Comparison of ENCODE assay signal across 8 mouse cellular contexts in genomic region chr12:111814769-111815762, GRCm38 (mm10). TPM values are rescaled to one million over a fixed set of nuclear protein-coding genes. Genes with fewer than 3 reads are reported as not detected.
A peak's percentile ranks its signal among the peaks of the same experiment; 100 is the strongest.
DNase-seq lines count a peak whose midpoint lies in the region; ATAC-seq and TF ChIP-seq lines count a peak whose summit lies in the region.

No protein-coding gene starts in this region.

- TF ChIP-seq CTCF in hindbrain, postnatal 0 days (IDR thresholded peaks at IDR 0.05; ENCODE audit: low read depth), result no peak

- ATAC-seq in hindbrain, postnatal 0 days, result no peak
- no peak for ATAC-seq in liver, embryonic 15.5 days (ENCODE audit: insufficient read depth)

- H3K27me3 ChIP-seq in hindbrain, postnatal 0 days (ENCODE audit: insufficient read depth, low read length), result no peaks in the 10 kb centered on the region
- H3K27me3 ChIP-seq in liver, embryonic 15.5 days, result no peaks in the 10 kb centered on the region

- H3K4me2 ChIP-seq in hindbrain, postnatal 0 days (ENCODE audit: low read depth, low read length), result peak overlapping the region; percentile 84
- H3K4me2 ChIP-seq in liver, embryonic 15.5 days, result peak overlapping the region; percentile 89

- peak; percentile 52 for DNase-seq in adrenal gland, adult 2 months
- no peak for DNase-seq in adrenal gland, adult 8-10 months
- peak; percentile 33 for DNase-seq in hindbrain, postnatal 0 days (ENCODE audit: low spot score)
- peak; percentile 29 for DNase-seq in retina, postnatal 1 day
- no peak for DNase-seq in adrenal gland, postnatal 25 days
- no peak for DNase-seq in thymus, postnatal 14 days

- peak overlapping the region; percentile 78 for H3K4me3 ChIP-seq in brown adipose tissue, adult 24 weeks (ENCODE audit: insufficient read depth, low read depth, low read length)
- H3K4me3 ChIP-seq in hindbrain, postnatal 0 days (ENCODE audit: low read length), result peak overlapping the region; percentile 90
- peak overlapping the region; percentile 77 for H3K4me3 ChIP-seq in liver, embryonic 15.5 days (replicated peaks)

- no peak overlapping the region for H3K27ac ChIP-seq in brown adipose tissue, adult 24 weeks (replicated peaks; ENCODE audit: low read depth, low read length)
- H3K27ac ChIP-seq in hindbrain, postnatal 0 days, result peak overlapping the region; percentile 88
- H3K27ac ChIP-seq in liver, embryonic 15.5 days (replicated peaks), result peak overlapping the region; percentile 98

- H3K4me1 ChIP-seq in brown adipose tissue, adult 24 weeks (ENCODE audit: control insufficient read depth, insufficient read depth, insufficient read length, low read length), result peaks cover 1% of the 10 kb centered on the region; the same call in 1 of the 2 replicates
- H3K4me1 ChIP-seq in hindbrain, postnatal 0 days (ENCODE audit: insufficient read depth, low read length), result peaks cover 14% of the 10 kb centered on the region
- H3K4me1 ChIP-seq in liver, embryonic 15.5 days (replicated peaks), result peaks cover 89% of the 10 kb centered on the region

- WGBS in hindbrain, postnatal 0 days, result 26% methylated on average over 19 of the region's 19 CpGs
- 11% methylated on average over 19 of the region's 19 CpGs for WGBS in liver, embryonic 15.5 days (ENCODE audit: insufficient replicate concordance)

- H3K9ac ChIP-seq in hindbrain, postnatal 0 days (replicated peaks; ENCODE audit: low read length), result peak overlapping the region; percentile 75
- H3K9ac ChIP-seq in liver, embryonic 15.5 days, result peak overlapping the region; percentile 82

- H3K36me3 ChIP-seq in hindbrain, postnatal 0 days (ENCODE audit: insufficient read depth, low read length), result no peaks in the 10 kb centered on the region
- peaks cover 14% of the 10 kb centered on the region; the same call in 1 of the 2 replicates for H3K36me3 ChIP-seq in liver, embryonic 15.5 days (replicated peaks)

- no peaks in the 10 kb centered on the region for H3K9me3 ChIP-seq in hindbrain, postnatal 0 days (ENCODE audit: low read length)
- no peaks in the 10 kb centered on the region for H3K9me3 ChIP-seq in liver, embryonic 15.5 days (replicated peaks)

RNA-seq across cellular contexts. Expression of gene Zfyve21, which starts 1.1 kb away (rescaled TPM):
- total RNA-seq in adrenal gland, adult 2 months (2021), result 100 to 1,000 TPM in 1 of 2 experiments, 10 to 100 TPM in 1; 63.4 to 125 TPM
- polyA plus RNA-seq in adrenal gland, adult 2 months (2012; rRNA removed), result 124 and 125 TPM in 2 replicates
- total RNA-seq in adrenal gland, adult 8-10 months (2022), result 100 to 1,000 TPM; 113 to 145 (median 123) TPM
- 36.1 and 41.4 TPM in 2 replicates for polyA plus RNA-seq in brown adipose tissue, adult 24 weeks (2012; ENCODE audit: insufficient read depth, insufficient read length, missing spikeins)
- total RNA-seq in hindbrain, postnatal 0 days (2014; rRNA removed), result 43.4 and 44.3 TPM in 2 replicates
- 44.8 and 48.3 TPM in 2 replicates for polyA plus RNA-seq in hindbrain, postnatal 0 days (2015; fragmentation: Nextera tagmentation; extraction: Ambion mirVana)
- 64.4 and 78.6 TPM in 2 replicates for polyA plus RNA-seq in liver, embryonic 15.5 days (2015; fragmentation: Nextera tagmentation; extraction: Ambion mirVana)
- 99.4 and 105 TPM in 2 replicates for total RNA-seq in adrenal gland, postnatal 25 days (2021)

RNA-seq across cellular contexts. Expression of gene Xrcc3, which starts 1.4 kb away (rescaled TPM):
- total RNA-seq in adrenal gland, adult 2 months (2021), result 10 to 100 TPM in 1 of 2 experiments, 1 to 10 TPM in 1; 8.8 to 17.8 TPM
- polyA plus RNA-seq in adrenal gland, adult 2 months (2012; rRNA removed), result 19.7 and 22.5 TPM in 2 replicates
- total RNA-seq in adrenal gland, adult 8-10 months (2022), result 10 to 100 TPM; 17.5 to 22.1 (median 19.4) TPM
- 3.8 and 6.8 TPM in 2 replicates for polyA plus RNA-seq in brown adipose tissue, adult 24 weeks (2012; ENCODE audit: insufficient read depth, insufficient read length, missing spikeins)
- total RNA-seq in hindbrain, postnatal 0 days (2014; rRNA removed), result 16.8 and 17.4 TPM in 2 replicates
- polyA plus RNA-seq in hindbrain, postnatal 0 days (2015; fragmentation: Nextera tagmentation; extraction: Ambion mirVana), result 2.6 and 2.7 TPM in 2 replicates
- polyA plus RNA-seq in liver, embryonic 15.5 days (2015; fragmentation: Nextera tagmentation; extraction: Ambion mirVana), result 5.1 and 5.7 TPM in 2 replicates
- 14.7 and 17.7 TPM in 2 replicates for total RNA-seq in adrenal gland, postnatal 25 days (2021)

RNA-seq across cellular contexts. Expression of gene Klc1, which starts 56.4 kb away (rescaled TPM):
- 100 to 1,000 TPM in 1 of 2 experiments, 10 to 100 TPM in 1; 87.7 to 107 TPM for total RNA-seq in adrenal gland, adult 2 months (2021)
- 61.6 and 71.6 TPM in 2 replicates for polyA plus RNA-seq in adrenal gland, adult 2 months (2012; rRNA removed)
- total RNA-seq in adrenal gland, adult 8-10 months (2022), result 100 to 1,000 TPM in 2 of 4 experiments, 10 to 100 TPM in 2; 87.5 to 137 (median 109) TPM
- 20.6 and 63.5 TPM in 2 replicates for polyA plus RNA-seq in brown adipose tissue, adult 24 weeks (2012; ENCODE audit: insufficient read depth, insufficient read length, missing spikeins)
- total RNA-seq in hindbrain, postnatal 0 days (2014; rRNA removed), result 421 and 496 TPM in 2 replicates
- polyA plus RNA-seq in hindbrain, postnatal 0 days (2015; fragmentation: Nextera tagmentation; extraction: Ambion mirVana), result 583 and 600 TPM in 2 replicates
- polyA plus RNA-seq in liver, embryonic 15.5 days (2015; fragmentation: Nextera tagmentation; extraction: Ambion mirVana), result 18.1 and 18.3 TPM in 2 replicates
- total RNA-seq in adrenal gland, postnatal 25 days (2021), result 118 and 144 TPM in 2 replicates

Comparison
In these comparisons a context has a peak if more than half of its experiments do, and no peak if none do; other contexts are left out.
1. DNase-seq: peak in adrenal gland, adult 2 months (single experiment), hindbrain, postnatal 0 days (single experiment) and retina, postnatal 1 day (single experiment); none in adrenal gland, adult 8-10 months (single experiment), adrenal gland, postnatal 25 days (single experiment) and thymus, postnatal 14 days (single experiment).
2. Peak in every context shown above with its lines, with median percentiles within 50 percentile points of each other: H3K4me3 ChIP-seq.